8 mouse cellular contexts compared by ENCODE assay signal in genomic region chr7:82263141-82263540, GRCm38 (mm10).
DNase-seq lines count a peak whose midpoint lies in the region; ATAC-seq lines count a peak whose summit lies in the region.

No protein-coding gene starts in this region.

- no peaks in the 10 kb centered on the region for H3K4me1 ChIP-seq in midbrain, embryonic 10.5 days
- H3K4me1 ChIP-seq in midbrain, embryonic 16.5 days (ENCODE audit: control insufficient read depth, insufficient read depth, low read length): no peaks in the 10 kb centered on the region
- no peaks in the 10 kb centered on the region for H3K4me1 ChIP-seq in limb, embryonic 11.5 days (ENCODE audit: control insufficient read depth, insufficient read depth, low read length)

- peak; percentile 63 for DNase-seq in midbrain, embryonic 10.5 days (ENCODE audit: low spot score)
- DNase-seq in T-cell, adult 2 months (ENCODE audit: low spot score): peak; percentile 34
- DNase-seq in cerebellum, postnatal 36 days: peak; percentile 63 to 70
- DNase-seq in limb, embryonic 11.5 days (ENCODE audit: low spot score): peak; percentile 82
- peak; percentile 64 to 81 for DNase-seq in right cerebral cortex, postnatal 10 days (ENCODE audit: low spot score in 2 of 2)

- no peaks in the 10 kb centered on the region for H3K9me3 ChIP-seq in midbrain, embryonic 10.5 days (replicated peaks)
- H3K9me3 ChIP-seq in midbrain, embryonic 16.5 days (replicated peaks; ENCODE audit: control insufficient read depth, low read length, poor library complexity, severe bottlenecking): no peaks in the 10 kb centered on the region
- H3K9me3 ChIP-seq in limb, embryonic 11.5 days (ENCODE audit: control insufficient read depth, low read length): no peaks in the 10 kb centered on the region

- no peak overlapping the region for H3K9ac ChIP-seq in midbrain, embryonic 16.5 days (ENCODE audit: low read depth, low read length)
- no peak overlapping the region for H3K9ac ChIP-seq in limb, embryonic 11.5 days (ENCODE audit: low read length)

- no peak overlapping the region for H3K4me2 ChIP-seq in midbrain, embryonic 16.5 days (ENCODE audit: low read length)
- H3K4me2 ChIP-seq in limb, embryonic 11.5 days (ENCODE audit: low read depth, severe bottlenecking): no peak overlapping the region

- no peaks in the 10 kb centered on the region for H3K36me3 ChIP-seq in midbrain, embryonic 10.5 days
- 0 out of 2 replicates have a peak, but pooled peaks cover 2% of the 10 kb centered on the region for H3K36me3 ChIP-seq in midbrain, embryonic 16.5 days (ENCODE audit: control insufficient read depth, insufficient read depth, low read length)
- no peaks in the 10 kb centered on the region for H3K36me3 ChIP-seq in limb, embryonic 11.5 days (ENCODE audit: control insufficient read depth, insufficient read depth, low read length)

- no peak overlapping the region for H3K4me3 ChIP-seq in midbrain, embryonic 10.5 days
- H3K4me3 ChIP-seq in midbrain, embryonic 16.5 days (ENCODE audit: low read depth, low read length): no peak overlapping the region
- no peak overlapping the region for H3K4me3 ChIP-seq in limb, embryonic 11.5 days (ENCODE audit: low read depth, low read length)

- no peak overlapping the region for H3K27ac ChIP-seq in midbrain, embryonic 10.5 days (replicated peaks)
- no peak overlapping the region for H3K27ac ChIP-seq in midbrain, embryonic 16.5 days (ENCODE audit: low read length)
- H3K27ac ChIP-seq in limb, embryonic 11.5 days (replicated peaks; ENCODE audit: low read depth, low read length): no peak overlapping the region

- ATAC-seq in midbrain, embryonic 16.5 days: no peak
- peak; percentile 67 to 69; a peak in 2 of 4 replicates for ATAC-seq in hematopoietic stem cell, adult 5-6 weeks (replicated peaks in 1 of 2; ENCODE audit: insufficient read depth in 1 of 2, low FRiP score in 2 of 2, low TSS enrichment in 1 of 2, low read depth in 1 of 2, poor library complexity in 2 of 2, severe bottlenecking in 2 of 2)
- no peak for ATAC-seq in limb, embryonic 11.5 days (ENCODE audit: insufficient number of reproducible peaks, low FRiP score, low TSS enrichment, low read depth)
- no peak for ATAC-seq in activated CD4-positive, CD25-positive, alpha-beta regulatory T cell, adult 4 months

- 19% methylated on average over 8 of the region's 8 CpGs for WGBS in midbrain, embryonic 10.5 days
- WGBS in midbrain, embryonic 16.5 days: 16% methylated on average over 8 of the region's 8 CpGs
- 19% methylated on average over 8 of the region's 8 CpGs for WGBS in limb, embryonic 11.5 days

- no peaks in the 10 kb centered on the region for H3K27me3 ChIP-seq in midbrain, embryonic 10.5 days (ENCODE audit: low read depth, poor library complexity, severe bottlenecking)
- H3K27me3 ChIP-seq in midbrain, embryonic 16.5 days (ENCODE audit: control insufficient read depth, insufficient read depth, low read depth, low read length): no peaks in the 10 kb centered on the region
- no peaks in the 10 kb centered on the region for H3K27me3 ChIP-seq in limb, embryonic 11.5 days (ENCODE audit: control insufficient read depth, insufficient read depth, low read length)

Comparison
In these comparisons a context has a peak if more than half of its experiments do, and no peak if none do; other contexts are left out.
1. ATAC-seq: peak in hematopoietic stem cell, adult 5-6 weeks (2 of 2); none in midbrain, embryonic 16.5 days (single experiment), limb, embryonic 11.5 days (single experiment) and activated CD4-positive, CD25-positive, alpha-beta regulatory T cell, adult 4 months (single experiment).
2. Peak in every context shown above with its lines, with median percentiles within 50 percentile points of each other: DNase-seq.